Mouse (Mus musculus) heart, adult 2 months (tissue): ENCODE results near the gene Fam81a.

Source experiments
- CTCF ChIP-seq: fragments of 200-600 bp; IDR thresholded peaks from 2 replicates; pipeline ENCODE4 v1.8.1; 2022; ENCODE audit warnings: antibody characterized with exemption, mild to moderate bottlenecking, moderate library complexity
- POLR2A ChIP-seq: fragments of 200-500 bp; IDR thresholded peaks from 2 replicates; pipeline ENCODE4 v1.6.1; 2011; ENCODE audit warnings: mild to moderate bottlenecking, low read depth, low read length, control low read depth; ENCODE audit not compliant: insufficient read depth

GRCm38 (mm10) chr9:70069961-70070435 lies 72.4 kb downstream of the Fam81a start:
- TF ChIP-seq POLR2A: no peak
- TF ChIP-seq CTCF: no peak
